Mouse (Mus musculus) CD4-positive, CD25-positive, alpha-beta regulatory T cell, adult 4 months (primary cell): ENCODE data around the gene Zfp970. TPM values are rescaled to one million over a fixed set of nuclear protein-coding genes. Genes with fewer than 3 reads are reported as not detected.
"Not testable (repeated sequence)": the region's sequence is repeated elsewhere in the genome, so short reads cannot be mapped to it uniquely, and the experiment has no call there.

Source experiments
- ATAC-seq: one replicate; pipeline ENCODE4 v1.8.0; 2017
- polyA plus RNA-seq, 2 experiments: library from polyadenylated mRNA; unstranded; fragments of 100-300 nt; shearing (Covaris generic); gene quantifications; one replicate each; pipeline ENCODE4 v1.2.1; 2017

Zfp970 gene
- 1 to 10 TPM; 7.6 TPM for polyA plus RNA-seq

DNA sequence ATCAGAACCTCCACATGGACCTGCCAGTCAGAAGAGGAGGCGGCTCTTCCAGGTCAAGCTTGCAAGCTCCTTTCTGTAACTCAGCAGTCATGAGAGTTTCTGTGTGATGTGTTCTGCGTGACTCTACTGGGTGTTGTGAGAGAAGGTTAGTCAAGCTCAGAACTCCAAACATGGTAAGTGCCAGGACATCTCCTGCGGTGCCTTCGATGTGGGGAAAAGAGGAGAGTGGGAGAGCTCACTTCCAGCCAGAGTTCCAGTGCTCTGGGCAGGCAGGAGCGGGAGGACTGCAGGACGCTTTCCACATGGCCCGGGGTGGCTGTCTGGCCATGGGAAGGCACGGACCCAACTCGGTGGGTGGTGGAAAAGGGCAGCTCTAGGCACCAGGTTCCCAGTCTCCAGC, at the start of gene Zfp970:
Gene Zfp970 (plus strand): TSS at position 58 of the 400 bp plus-strand sequence.
- ATAC-seq: not testable (repeated sequence)

DNA sequence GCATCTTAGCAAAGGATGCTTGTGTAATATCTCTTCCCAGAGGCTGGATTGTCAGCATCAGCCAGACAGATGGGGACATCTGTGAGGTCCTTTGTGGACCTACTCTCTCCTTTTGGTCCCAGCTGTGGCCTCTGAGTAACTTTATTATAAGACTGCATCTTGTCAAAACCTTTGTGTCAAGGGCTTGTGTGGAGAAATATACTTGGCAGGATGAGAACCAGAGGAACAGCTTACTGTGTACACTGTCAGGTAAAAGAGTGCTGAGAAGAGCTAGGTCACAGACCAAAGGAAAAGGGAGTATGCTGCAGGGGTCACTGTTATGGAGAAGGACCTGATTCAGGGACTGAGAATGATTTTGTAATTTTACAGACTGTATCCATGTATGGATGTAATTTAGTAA, 3.7 kb downstream of the Zfp970 start:
- ATAC-seq: not testable (repeated sequence)

DNA sequence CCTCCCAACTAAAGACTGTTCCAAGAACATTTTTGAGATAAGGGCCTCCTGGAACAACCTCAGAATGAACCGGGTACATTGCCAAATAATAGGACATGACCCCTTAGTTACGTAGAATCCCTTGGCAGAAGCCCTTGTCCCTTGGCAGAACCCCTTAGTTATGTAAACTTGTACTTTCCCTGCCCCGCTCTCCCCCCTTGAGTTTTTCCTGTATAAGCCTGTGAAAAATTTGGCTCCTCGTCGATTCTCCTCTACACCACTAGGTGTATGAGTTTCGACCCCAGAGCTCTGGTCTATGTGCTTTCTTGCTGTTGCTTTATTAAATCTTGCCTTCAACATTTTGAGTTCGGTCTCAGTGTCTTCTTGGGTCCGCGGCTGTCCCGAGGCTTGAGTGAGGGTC, 7.7 kb downstream of the Zfp970 start:
- ATAC-seq: not testable (repeated sequence)

DNA sequence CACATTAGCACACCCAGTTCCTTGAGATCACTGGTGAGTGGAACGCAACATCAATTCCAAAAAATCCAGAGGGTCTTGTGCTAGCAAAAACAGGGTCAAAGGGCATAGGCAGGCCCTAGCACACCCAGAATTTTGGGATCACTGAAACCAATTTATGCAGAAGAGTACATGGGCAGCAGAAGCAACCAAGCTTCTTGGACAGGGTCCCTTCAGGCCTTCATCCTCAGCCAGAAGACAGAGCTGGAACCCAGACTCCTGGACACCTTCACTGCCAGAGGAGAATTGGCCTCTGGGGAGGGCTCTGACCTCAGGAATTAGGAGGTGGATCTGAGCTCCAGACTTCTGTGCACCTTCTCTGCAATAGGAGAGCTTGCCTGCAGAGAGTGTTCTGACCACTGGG, 17.4 kb downstream of the Zfp970 start:
- ATAC-seq: not testable (repeated sequence)

DNA sequence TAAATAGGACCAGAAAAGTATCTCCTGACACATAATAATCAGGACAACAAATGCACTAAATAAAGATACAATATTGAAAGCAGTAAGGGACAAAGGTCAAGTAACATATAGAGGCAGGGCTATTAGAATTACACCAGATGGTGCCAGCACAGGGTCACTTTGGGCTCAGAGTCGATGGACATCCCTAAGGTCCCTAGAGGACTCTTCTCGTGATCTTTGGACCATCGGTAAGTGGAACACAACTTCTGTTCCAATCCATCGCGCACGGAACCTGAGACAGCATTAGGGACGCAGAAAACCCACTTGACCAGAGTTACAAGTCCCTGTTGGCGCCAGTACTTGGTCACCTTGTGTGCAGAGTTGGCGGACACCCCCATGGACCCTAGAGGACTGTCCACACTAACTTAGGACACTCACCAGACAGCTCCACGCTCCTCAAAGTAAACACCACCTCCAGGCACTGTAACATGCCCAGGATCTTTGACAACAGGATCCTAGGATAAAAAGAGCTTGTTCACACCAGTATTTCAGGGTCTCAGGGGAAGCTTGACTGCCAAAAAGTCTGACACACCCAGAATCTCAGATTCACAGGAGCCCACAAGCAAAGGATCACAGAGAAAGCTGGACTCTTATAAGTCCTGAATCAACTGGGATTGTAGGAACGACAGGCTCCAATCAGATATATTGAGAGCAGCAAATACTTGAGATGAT, 18.9 kb downstream of the Zfp970 start:
- ATAC-seq: not testable (repeated sequence)

DNA sequence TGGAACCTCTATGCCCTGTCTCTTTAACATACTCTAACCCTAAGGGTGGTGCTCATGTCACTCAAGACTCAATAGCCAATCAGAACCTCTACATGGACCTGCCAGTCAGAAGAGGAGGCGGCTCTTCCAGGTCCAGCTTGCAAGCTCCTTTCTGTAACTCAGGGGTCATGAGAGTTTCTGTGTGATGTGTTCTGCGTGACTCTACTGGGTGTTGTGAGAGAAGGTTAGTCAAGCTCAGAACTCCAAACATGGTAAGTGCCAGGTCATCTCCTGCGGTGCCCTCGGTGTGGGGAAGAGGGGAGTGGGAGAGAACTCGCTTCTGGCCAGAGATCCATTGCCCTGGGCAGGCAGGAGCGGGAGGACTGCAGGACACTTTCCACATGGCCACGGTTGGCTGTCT, 33.5 kb downstream of the Zfp970 start, which contains the start of gene Gm14403:
Gene Gm14403 (plus strand): TSS at position 149 of the 400 bp plus-strand sequence.
- not testable (repeated sequence) for ATAC-seq

DNA sequence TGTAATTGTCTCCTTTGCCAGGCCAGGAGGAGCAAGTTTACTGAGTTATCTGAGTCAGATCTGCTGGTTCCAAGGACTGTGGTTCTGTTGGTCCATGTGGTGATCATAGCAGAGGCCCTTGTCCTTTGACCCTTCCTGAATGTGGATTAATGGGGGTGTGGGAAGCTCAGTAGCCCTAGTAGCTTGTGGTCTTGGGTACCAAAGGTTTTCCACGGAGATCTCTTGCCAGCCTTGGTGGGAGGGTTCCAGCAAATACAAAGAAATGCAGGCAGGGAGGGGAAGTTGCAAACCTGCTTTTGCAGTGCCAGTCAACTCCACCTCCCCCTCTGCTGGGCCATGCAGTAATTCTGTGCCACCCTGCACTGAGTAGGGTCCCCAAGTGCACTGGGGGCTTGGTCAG, 34.6 kb downstream of the Zfp970 start:
- ATAC-seq: not testable (repeated sequence)

DNA sequence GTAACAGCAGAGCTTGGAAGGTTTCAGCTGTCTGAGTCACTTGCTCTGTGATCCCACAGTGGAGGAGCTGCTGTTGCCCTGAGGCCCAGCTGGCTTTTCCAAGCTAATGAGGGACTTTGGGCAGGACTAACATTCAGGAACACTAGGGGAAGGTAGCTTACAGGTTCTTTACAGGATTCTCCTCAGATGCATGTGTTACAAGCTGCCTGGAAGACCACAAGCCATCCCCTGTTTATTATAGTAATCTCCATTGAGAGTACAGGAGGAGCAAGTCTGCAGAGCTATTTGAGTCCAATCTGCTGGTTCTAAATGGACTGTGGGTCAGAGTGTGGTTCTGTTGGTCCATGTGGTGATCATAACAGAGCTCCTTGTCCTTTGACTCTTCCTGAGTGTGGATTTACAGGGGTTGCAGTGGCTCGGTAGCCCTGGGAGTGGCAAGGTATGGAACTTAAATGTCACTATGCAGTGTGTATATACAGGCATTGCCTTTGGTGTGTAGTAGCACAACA, 40.7 kb downstream of the Zfp970 start:
- not testable (repeated sequence) for ATAC-seq

DNA sequence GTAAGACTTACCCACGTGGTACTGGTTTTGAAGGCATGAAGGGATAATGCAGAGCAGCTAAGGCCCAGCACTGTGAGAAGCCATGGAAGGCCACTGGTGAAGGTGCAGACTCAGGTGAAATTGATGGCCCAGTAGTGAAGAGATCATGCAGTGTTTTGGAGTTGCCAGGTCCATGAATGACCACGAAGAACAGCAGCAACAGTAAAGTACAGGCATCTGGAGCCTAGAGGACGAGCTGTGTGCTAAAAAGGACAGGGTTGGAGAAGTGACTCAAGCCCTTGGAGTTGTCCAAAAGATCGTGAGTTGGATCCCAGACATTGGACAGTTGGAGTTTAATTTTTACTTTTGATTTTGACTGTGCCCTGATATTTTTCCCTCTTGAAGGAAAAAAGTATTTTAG, 46.8 kb downstream of the Zfp970 start:
- ATAC-seq: not testable (repeated sequence)

DNA sequence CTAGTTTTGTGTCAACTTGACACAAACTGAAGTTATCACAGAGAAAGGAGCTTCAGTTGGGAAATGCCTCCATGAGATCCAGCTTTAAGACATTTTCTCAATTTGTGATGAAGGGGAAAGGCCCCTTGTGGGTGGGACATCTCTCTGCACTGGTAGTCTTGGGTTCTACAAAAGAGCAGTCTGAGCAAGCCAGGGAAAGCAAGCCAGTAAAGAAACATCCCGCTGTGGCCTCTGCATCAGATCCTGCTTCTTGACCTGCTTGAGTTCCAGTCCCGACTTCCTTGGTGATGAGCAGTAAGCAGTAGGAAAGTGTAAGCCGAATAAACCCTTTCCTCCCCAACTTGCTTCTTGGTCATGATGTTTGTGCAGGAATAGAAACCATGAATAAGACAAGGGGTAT, 47.4 kb downstream of the Zfp970 start:
- ATAC-seq: not testable (repeated sequence)

DNA sequence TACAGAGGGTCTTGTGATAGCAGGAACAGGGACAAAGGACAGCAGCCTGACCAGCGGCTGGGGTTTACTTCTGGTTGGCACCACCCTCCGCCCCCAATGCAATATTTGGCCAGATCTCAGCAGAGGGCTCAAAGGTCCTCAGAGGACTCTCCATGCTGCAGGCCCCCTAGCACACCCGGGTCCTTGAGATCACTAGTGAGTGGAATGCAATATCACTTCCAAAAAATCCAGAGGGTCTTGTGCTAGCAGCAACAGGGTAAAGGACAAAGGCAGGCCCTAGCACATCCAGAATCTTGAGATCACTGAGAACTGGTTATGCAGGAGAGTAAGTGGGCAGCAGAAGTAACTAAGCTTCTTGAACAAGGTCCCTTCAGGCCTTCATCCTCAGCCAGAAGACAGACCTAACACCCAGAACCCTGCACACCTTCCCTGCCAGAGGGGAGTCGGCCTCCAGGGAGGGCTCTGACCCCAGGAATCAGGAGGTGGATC, 49.5 kb downstream of the Zfp970 start:
- ATAC-seq: not testable (repeated sequence)

DNA sequence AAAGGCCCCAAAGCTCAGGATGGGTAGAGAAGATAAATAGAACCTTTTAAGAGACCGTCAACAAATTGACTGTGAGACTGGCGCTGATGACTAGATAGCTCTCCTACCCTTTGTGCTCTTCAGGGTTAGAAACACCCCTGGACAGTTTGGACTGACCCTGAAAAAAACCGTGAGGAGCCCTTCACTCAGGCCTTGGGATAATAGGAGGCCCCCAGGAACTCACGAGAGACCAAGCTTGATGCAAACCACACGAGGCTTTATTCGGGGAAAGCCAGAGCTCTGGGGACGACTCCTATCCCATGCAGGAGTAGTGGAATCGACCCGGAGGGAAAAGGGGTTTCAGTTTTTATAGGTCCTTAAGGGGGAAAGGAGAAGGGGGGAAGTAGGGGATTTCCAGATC, 53.2 kb downstream of the Zfp970 start:
- not testable (repeated sequence) for ATAC-seq

DNA sequence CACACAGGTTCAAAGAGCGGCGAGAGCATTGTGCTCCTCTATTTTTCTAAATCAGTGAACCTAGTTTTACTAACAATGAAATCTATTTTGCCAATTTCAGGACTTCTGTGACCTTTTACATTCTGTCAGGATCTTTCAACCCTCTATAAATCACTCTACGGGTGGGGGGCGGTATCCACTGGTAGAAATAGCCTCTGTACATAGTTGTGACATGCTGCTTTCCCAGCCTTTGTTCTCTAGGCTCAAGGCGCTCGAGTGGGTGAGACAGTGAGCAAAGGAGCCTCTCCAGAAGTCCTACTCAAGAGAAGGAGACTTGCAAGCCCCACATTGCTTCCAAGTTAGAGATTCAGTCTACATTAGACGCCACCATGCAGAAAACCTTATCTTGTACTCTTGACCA, 53.8 kb downstream of the Zfp970 start:
- ATAC-seq: not testable (repeated sequence)

DNA sequence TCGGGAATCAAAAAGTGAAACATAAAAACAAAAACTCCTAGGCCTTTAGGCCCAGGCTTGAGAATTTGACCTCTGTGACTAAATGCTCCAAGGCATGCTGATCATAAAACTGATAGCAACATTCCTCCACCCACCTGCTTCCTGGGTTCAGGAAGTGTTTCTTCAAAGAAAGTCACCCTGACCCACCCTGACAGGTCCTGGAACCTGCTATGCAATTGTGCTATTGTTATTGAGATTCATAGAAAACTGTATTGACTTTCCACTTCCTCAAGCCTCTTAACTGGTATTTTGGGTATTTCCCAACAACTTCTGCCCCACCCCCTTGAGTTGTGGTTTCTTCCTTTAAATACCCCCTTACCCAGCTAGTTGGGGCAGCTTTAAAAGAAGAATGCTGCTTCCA, 54.4 kb downstream of the Zfp970 start:
- ATAC-seq: not testable (repeated sequence)

DNA sequence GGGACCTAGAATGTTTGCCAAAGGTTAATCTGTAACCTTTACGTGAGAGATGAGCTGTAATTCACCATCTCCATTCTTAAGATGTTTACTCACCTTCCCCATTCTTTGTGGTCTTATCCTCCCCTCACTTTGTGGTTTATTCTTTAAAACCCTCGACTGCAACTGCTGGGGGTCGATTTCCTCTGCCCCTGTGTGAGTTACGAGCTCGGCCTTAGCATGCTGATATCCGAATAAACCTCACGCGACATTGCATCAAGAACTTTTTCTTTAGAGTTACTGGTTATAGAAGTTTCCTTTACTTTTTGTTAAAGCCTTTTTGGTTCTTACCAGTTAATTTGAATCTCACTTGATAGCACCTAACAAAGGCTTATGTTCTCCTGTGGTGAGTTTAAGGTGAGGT, 55.5 kb downstream of the Zfp970 start:
- no peak for ATAC-seq

DNA sequence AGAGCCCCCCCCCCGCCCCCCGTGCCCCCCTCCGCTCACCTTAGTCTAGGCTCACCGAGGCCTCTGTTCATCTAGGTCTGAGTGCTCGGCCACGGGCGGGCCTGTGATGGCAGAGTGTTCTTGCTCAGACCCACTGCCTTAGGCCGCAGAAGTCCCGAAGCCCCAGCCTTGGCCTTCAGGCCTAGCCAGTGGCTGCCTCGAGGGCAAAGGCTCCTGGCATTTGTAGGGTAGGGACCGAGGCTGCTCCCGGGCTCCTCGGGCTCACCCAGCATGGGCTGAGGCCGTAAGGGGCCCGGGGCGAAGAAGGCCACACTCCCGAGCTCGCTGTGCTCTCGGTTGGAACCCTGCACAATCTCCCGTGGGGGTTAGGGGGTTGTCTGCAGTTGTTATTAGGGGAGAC, 58.5 kb downstream of the Zfp970 start:
- ATAC-seq: no peak

DNA sequence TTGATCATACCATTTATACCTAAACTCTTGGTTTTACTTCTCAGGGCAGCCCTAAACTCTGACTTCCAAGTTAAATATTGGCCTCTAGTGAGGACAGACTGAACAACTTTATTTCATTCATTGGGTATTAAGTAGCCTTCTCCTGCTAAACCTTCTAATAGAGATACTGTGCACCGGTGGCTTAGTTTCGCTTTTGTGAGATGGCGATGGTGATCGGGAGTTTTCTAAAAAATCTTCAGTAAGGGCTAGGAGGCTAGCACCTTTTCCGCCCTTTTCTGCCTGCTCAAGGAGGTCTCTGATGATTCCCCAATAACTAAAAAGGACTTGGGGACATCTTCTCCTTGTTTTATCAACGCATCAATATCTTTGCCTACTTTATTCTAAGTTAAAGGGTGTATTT, 59.1 kb downstream of the Zfp970 start:
- not testable (repeated sequence) for ATAC-seq

DNA sequence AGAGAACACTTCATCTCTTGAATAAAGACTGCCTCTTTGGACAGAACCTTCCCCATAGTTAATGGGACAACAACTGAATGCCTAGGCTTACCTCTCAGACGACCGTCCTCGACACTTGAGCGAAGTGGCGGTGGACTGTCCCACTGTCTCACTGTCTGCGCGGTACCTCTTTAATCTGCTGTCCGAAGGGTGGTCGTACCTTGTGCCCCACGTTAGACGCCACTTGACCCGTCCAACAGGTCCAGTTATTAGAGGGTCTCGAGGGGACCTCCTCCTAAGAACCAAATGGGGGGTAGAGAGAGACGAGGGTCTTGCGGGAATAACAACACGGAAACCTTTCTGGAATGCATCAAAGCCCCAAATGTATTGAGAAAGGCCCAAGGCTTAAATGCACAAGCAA, 59.6 kb downstream of the Zfp970 start:
- ATAC-seq: not testable (repeated sequence)

Other genes starting within 250 kb of the Zfp970 start
- under 1 TPM in 1 of 2 experiments, not detected in 1; 0.54 TPM for gene Gm14409, start 197.7 kb upstream of the Zfp970 start, polyA plus RNA-seq
- not detected for gene Gm14412, start 140.4 kb upstream of the Zfp970 start, polyA plus RNA-seq
- not detected for gene Gm14418, start 66.4 kb upstream of the Zfp970 start, polyA plus RNA-seq
- gene Gm14403, start 33.5 kb downstream of the Zfp970 start, polyA plus RNA-seq: under 1 TPM in 1 of 2 experiments, not detected in 1; 0.63 TPM
- not detected for gene Gm14406, start 113.5 kb downstream of the Zfp970 start, polyA plus RNA-seq